Mouse (Mus musculus) MEL (cell line): ENCODE results near the gene Nsun5. TPM values are rescaled to one million over a fixed set of nuclear protein-coding genes. Genes with fewer than 3 reads are reported as not detected.

ENCODE experiments used
- DNase-seq: peaks from one replicate; pipeline ENCODE4 v3.0.0; 2011; ENCODE audit warnings: low read depth, low spot score
- H3K27ac ChIP-seq: 2 replicates; pipeline ENCODE4 v1.5.1; 2012; ENCODE audit warnings: low read depth, mild to moderate bottlenecking, control low read depth, low read length, moderate library complexity; ENCODE audit not compliant: control insufficient read depth
- H3K27me3 ChIP-seq, 2 experiments: fragments of 150-350 bp in 1 of 2; sonication (generic) in 1 of 2; 2 replicates each; pipeline ENCODE4 v1.6.1; 2012; ENCODE audit warnings: low read length in 2 of 2, mild to moderate bottlenecking in 2 of 2, improper control_type of control experiment in 1 of 2, moderate library complexity in 1 of 2; ENCODE audit not compliant: insufficient read depth in 2 of 2, control insufficient read depth in 1 of 2
- H3K36me3 ChIP-seq, 2 experiments: 2 replicates each; pipeline ENCODE4 v1.6.1; 2012 to 2014; ENCODE audit warnings: low read length in 2 of 2, improper control_type of control experiment in 1 of 2, inconsistent platforms in 1 of 2, mild to moderate bottlenecking in 1 of 2; ENCODE audit not compliant: insufficient read depth in 2 of 2, control insufficient read depth in 1 of 2
- H3K4me1 ChIP-seq, 2 experiments: fragments of 150-350 bp in 1 of 2; sonication (generic) in 1 of 2; 2 replicates each; pipeline ENCODE4 v1.6.1; 2012; ENCODE audit warnings: low read length in 2 of 2, improper control_type of control experiment in 1 of 2, mild to moderate bottlenecking in 1 of 2; ENCODE audit not compliant: insufficient read depth in 2 of 2, control insufficient read depth in 1 of 2
- H3K4me3 ChIP-seq, 2 experiments: fragments of 150-350 bp in 1 of 2; sonication (generic) in 1 of 2; 2 replicates each; pipeline ENCODE4 v1.5.1; 2012; ENCODE audit warnings: low read depth in 2 of 2, low read length in 2 of 2, mild to moderate bottlenecking in 2 of 2, moderate library complexity in 2 of 2, control low read depth in 1 of 2, improper control_type of control experiment in 1 of 2; ENCODE audit not compliant: control insufficient read depth in 1 of 2, insufficient read depth in 1 of 2
- H3K79me2 ChIP-seq: 2 replicates; pipeline ENCODE4 v1.6.1; 2012; ENCODE audit warnings: mild to moderate bottlenecking, low read length, moderate library complexity; ENCODE audit not compliant: control insufficient read depth, poor library complexity, insufficient read depth
- H3K9ac ChIP-seq: 2 replicates; pipeline ENCODE4 v1.6.1; 2012; ENCODE audit warnings: low read depth, mild to moderate bottlenecking, control low read depth, low read length, moderate library complexity; ENCODE audit not compliant: control insufficient read depth, poor library complexity, severe bottlenecking
- H3K9me3 ChIP-seq: fragments of 150-350 bp; sonication (generic); replicated peaks from 2 replicates; pipeline ENCODE4 v1.6.1; 2012; ENCODE audit warnings: mild to moderate bottlenecking, low read length, improper control_type of control experiment, moderate library complexity; ENCODE audit not compliant: insufficient read depth
- CHD1 ChIP-seq: IDR thresholded peaks from 2 replicates; pipeline ENCODE4 v1.6.1; 2012; ENCODE audit warnings: low read depth, mild to moderate bottlenecking, inconsistent platforms, low read length, improper control_type of control experiment
- CHD2 ChIP-seq: IDR thresholded peaks from 2 replicates; pipeline ENCODE4 v1.6.1; 2011; ENCODE audit warnings: low read length, improper control_type of control experiment
- CTCF ChIP-seq, 3 experiments: IDR thresholded peaks in 2 of 3; conservative IDR thresholded peaks in 1 of 3; 2 replicates each; pipeline ENCODE4 v1.5.1; 2011 to 2012; ENCODE audit warnings: low read length in 3 of 3, low read depth in 2 of 3, mild to moderate bottlenecking in 2 of 3, improper control_type of control experiment in 1 of 3, inconsistent platforms in 1 of 3, mixed read lengths in 1 of 3, moderate library complexity in 1 of 3; ENCODE audit not compliant: control insufficient read depth in 1 of 3, insufficient read depth in 1 of 3, poor library complexity in 1 of 3, severe bottlenecking in 1 of 3
- E2F4 ChIP-seq: IDR thresholded peaks from 2 replicates; pipeline ENCODE4 v1.6.1; 2011; ENCODE audit warnings: low read depth, low read length, improper control_type of control experiment, borderline replicate concordance
- ELF1 ChIP-seq: IDR thresholded peaks from 2 replicates; pipeline ENCODE4 v1.6.1; 2014; ENCODE audit warnings: low read depth, mild to moderate bottlenecking, inconsistent platforms, low read length, improper control_type of control experiment, moderate library complexity
- EP300 ChIP-seq, 2 experiments: IDR thresholded peaks; 2 replicates each; pipeline ENCODE4 v1.6.1; 2011; ENCODE audit warnings: improper control_type of control experiment in 2 of 2, low read length in 2 of 2, low read depth in 1 of 2, mild to moderate bottlenecking in 1 of 2
- ETS1 ChIP-seq: IDR thresholded peaks from 2 replicates; pipeline ENCODE4 v1.6.1; 2012; ENCODE audit warnings: low read depth, mild to moderate bottlenecking, inconsistent platforms, low read length, improper control_type of control experiment, moderate library complexity
- HCFC1 ChIP-seq: IDR thresholded peaks from 2 replicates; pipeline ENCODE4 v1.6.1; 2012; ENCODE audit warnings: low read depth, mild to moderate bottlenecking, inconsistent platforms, low read length, improper control_type of control experiment, moderate library complexity
- MAFK ChIP-seq: IDR thresholded peaks from 2 replicates; pipeline ENCODE4 v1.6.1; 2011; ENCODE audit warnings: low read depth, mild to moderate bottlenecking, low read length, improper control_type of control experiment, borderline replicate concordance
- MEF2A ChIP-seq: IDR thresholded peaks from 2 replicates; pipeline ENCODE4 v1.6.1; 2014; ENCODE audit warnings: low read depth, mild to moderate bottlenecking, inconsistent platforms, low read length, improper control_type of control experiment; ENCODE audit not compliant: poor library complexity, insufficient replicate concordance, severe bottlenecking; ENCODE audit errors: extremely low read depth
- NELFE ChIP-seq: IDR thresholded peaks from 2 replicates; pipeline ENCODE4 v1.6.1; 2011; ENCODE audit warnings: low read depth, low read length, improper control_type of control experiment
- POLR2AphosphoS5 ChIP-seq: IDR thresholded peaks from 2 replicates; pipeline ENCODE4 v1.6.1; 2012; ENCODE audit warnings: low read depth, borderline replicate concordance, mild to moderate bottlenecking, inconsistent platforms, low read length, moderate library complexity, mixed read lengths
- RAD21 ChIP-seq: IDR thresholded peaks from 2 replicates; pipeline ENCODE4 v1.6.1; 2011; ENCODE audit warnings: mild to moderate bottlenecking, low read depth, low read length, improper control_type of control experiment
- TAL1 ChIP-seq: IDR thresholded peaks from 2 replicates; pipeline ENCODE4 v1.6.1; 2012; ENCODE audit warnings: mild to moderate bottlenecking, inconsistent platforms, low read length, moderate library complexity, mixed read lengths
- TBP ChIP-seq: IDR thresholded peaks from 2 replicates; pipeline ENCODE4 v1.8.0; 2011; ENCODE audit warnings: low read depth, low read length, improper control_type of control experiment
- UBTF ChIP-seq: IDR thresholded peaks from 2 replicates; pipeline ENCODE4 v1.6.1; 2012; ENCODE audit warnings: low read depth, mild to moderate bottlenecking, inconsistent platforms, low read length, improper control_type of control experiment, moderate library complexity, borderline replicate concordance; ENCODE audit not compliant: insufficient read depth
- USF1 ChIP-seq: IDR thresholded peaks from 2 replicates; pipeline ENCODE4 v1.6.1; 2014; ENCODE audit warnings: low read depth, mild to moderate bottlenecking, inconsistent platforms, low read length, improper control_type of control experiment, moderate library complexity
- USF2 ChIP-seq, 2 experiments: IDR thresholded peaks; 2 replicates each; pipeline ENCODE4 v1.6.1; 2011 to 2012; ENCODE audit warnings: improper control_type of control experiment in 2 of 2, low read length in 2 of 2, borderline replicate concordance in 1 of 2, inconsistent platforms in 1 of 2, low read depth in 1 of 2, mild to moderate bottlenecking in 1 of 2; ENCODE audit not compliant: insufficient read depth in 1 of 2
- ZMIZ1 ChIP-seq: IDR thresholded peaks from 2 replicates; pipeline ENCODE4 v1.6.1; 2012; ENCODE audit warnings: low read depth, mild to moderate bottlenecking, inconsistent platforms, low read length, improper control_type of control experiment, moderate library complexity
- polyA plus RNA-seq, 2 experiments: library from polyadenylated mRNA; stranded (reverse) in 1 of 2; unstranded in 1 of 2; fragments of >175 nt in 1 of 2; fragments of >200 nt in 1 of 2; gene quantifications; 2 replicates each; pipeline versions ENCODE4 v1.2.1 to v1.2.4; 2012; ENCODE audit warnings: low replicate concordance in 2 of 2, low read depth in 1 of 2; ENCODE audit not compliant: insufficient read length in 2 of 2, insufficient read depth in 1 of 2, missing spikeins in 1 of 2
- total RNA-seq: library from RNA; depleted of rRNA; stranded (reverse); fragments of 300-350 nt; gene quantifications from 2 replicates; pipeline ENCODE4 v1.2.3, GENCODE M21; 2012

Nsun5 gene
- total and polyA plus RNA-seq, 3 experiments: 90.0 to 178 (median 97.5) TPM

DNA sequence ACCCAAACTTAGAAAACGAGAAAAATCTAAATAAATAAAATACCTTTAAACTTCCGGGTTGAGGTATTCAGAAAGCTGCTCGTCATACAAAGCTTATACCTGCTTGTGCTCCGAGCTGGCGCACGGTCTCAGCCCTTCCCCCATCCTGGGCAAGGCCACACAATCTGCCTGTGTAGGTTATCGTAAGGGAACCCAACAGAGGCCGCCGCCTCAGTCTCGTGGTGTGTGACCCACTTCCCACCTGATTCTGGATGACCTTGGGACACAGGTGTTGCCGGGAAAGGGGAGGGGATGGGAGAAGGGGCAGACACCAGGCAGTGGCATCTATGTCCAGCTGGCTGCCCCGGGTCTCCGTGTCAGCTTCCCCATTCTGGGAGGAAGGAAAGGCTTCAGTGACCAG lies 18.1 kb upstream of the Nsun5 start:
- Histone ChIP-seq H3K9ac (no peak overlapping the region), H3K79me2 (no peaks in the 10 kb centered on the region), H3K4me3 (no peak overlapping the region), H3K4me1 (peaks cover 0 to 2% of the 10 kb centered on the region in 2 experiments; a peak in 2 of 4 replicates), H3K36me3 (no peaks in the 10 kb centered on the region), H3K27me3 (peaks cover 0 to 8% of the 10 kb centered on the region in 2 experiments; a peak in 2 of 4 replicates), H3K27ac (no peak overlapping the region), H3K9me3 (no peaks in the 10 kb centered on the region)
- no peak for TF ChIP-seq USF2 (IDR thresholded peaks at IDR 0.05; ENCODE audit: borderline replicate concordance in 1 of 2, insufficient read depth in 1 of 2, low read depth in 1 of 2, low read length in 2 of 2)
- no peak for TF ChIP-seq POLR2AphosphoS5
- no peak for TF ChIP-seq TBP
- DNase-seq: no peak

DNA sequence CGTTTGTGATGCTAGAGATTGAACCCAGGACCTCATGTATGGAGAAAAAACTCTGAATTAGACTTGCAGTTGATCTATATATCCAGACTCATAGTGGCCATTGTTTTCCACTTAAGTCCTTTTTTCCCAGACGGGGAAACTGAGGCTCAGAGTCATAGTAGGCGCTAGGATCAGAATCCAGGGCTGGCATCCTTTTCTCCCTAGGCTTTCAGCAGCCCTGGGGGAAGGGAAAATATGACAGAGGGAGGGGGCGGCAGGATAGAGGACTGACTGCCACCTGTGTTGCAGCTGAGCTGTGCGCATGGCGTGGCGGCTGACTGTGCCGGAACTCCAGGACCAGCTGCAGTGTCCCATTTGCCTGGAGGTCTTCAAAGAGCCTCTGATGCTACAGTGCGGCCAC lies 16.8 kb upstream of the Nsun5 start, which contains the start of gene Trim50:
Gene Trim50, plus strand, starts transcription at position 301 of the 400 bp plus-strand sequence.
- no peak for DNase-seq
- H3K4me1 ChIP-seq: no peaks in the 10 kb centered on the region
- no peaks in the 10 kb centered on the region for H3K36me3 ChIP-seq
- H3K79me2 ChIP-seq: no peaks in the 10 kb centered on the region
- H3K4me3 ChIP-seq: no peak within 1 kb of the TSS
- TF ChIP-seq ETS1: no peak
- no peak for TF ChIP-seq USF2 (IDR thresholded peaks at IDR 0.05; ENCODE audit: borderline replicate concordance in 1 of 2, insufficient read depth in 1 of 2, low read depth in 1 of 2, low read length in 2 of 2)
- TF ChIP-seq ELF1: no peak
- no peak for TF ChIP-seq EP300 (IDR thresholded peaks at IDR 0.05; ENCODE audit: low read depth in 1 of 2, low read length in 2 of 2)
- TF ChIP-seq MAFK: no peak
- no peak for TF ChIP-seq RAD21
- TF ChIP-seq CHD1: no peak
- TF ChIP-seq POLR2AphosphoS5: no peak
- TF ChIP-seq E2F4: no peak
- TF ChIP-seq CTCF (IDR thresholded peaks at IDR 0.05 in 2 of 3, conservative IDR thresholded peaks at IDR 0.05 in 1 of 3; ENCODE audit: control insufficient read depth in 1 of 3, insufficient read depth in 1 of 3, low read depth in 2 of 3, low read length in 3 of 3, poor library complexity in 1 of 3, severe bottlenecking in 1 of 3): no peak
- TF ChIP-seq USF1: no peak
- TF ChIP-seq HCFC1: no peak
- no peak for TF ChIP-seq ZMIZ1
- TF ChIP-seq TAL1: no peak
- TF ChIP-seq MEF2A: no peak
- no peak for TF ChIP-seq NELFE
- TF ChIP-seq CHD2: no peak
- no peak for TF ChIP-seq UBTF
- TF ChIP-seq, all 39 proteins: peak for 0
- H3K27me3 ChIP-seq: peaks cover 0 to 8% of the 10 kb centered on the region in 2 experiments; a peak in 2 of 4 replicates
- no peak within 1 kb of the TSS for H3K9ac ChIP-seq
- no peak within 1 kb of the TSS for H3K27ac ChIP-seq
- no peaks in the 10 kb centered on the region for H3K9me3 ChIP-seq
